Mouse (Mus musculus): Measurements from ENCODE around the gene Piwil1.

Gene Piwil1

DNA sequence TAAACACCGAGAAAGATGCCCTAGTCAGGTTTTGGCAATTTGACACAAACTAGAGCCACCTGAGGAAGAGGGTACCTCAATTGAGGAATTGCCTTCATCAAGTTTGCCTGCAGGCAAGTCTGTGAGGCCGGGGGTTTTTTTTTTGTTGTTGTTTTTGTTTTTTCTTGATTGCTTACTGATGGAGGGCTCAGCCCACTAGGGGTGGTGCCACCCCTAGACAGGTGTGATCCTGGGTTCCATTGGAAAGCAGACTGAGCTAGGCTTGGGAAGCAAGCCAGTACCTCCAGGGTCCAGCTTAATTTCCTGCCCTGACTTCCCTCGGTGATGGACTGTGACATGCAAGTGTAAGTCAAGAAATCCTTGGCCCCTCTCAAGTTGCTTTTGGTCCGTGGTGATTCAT lies at the start of gene Piwil1:
Gene Piwil1 (plus strand): TSS at position 301 of the 400 bp plus-strand sequence.
- no peak for DNase-seq (ENCODE audit: low spot score in 2 of 2)

DNA sequence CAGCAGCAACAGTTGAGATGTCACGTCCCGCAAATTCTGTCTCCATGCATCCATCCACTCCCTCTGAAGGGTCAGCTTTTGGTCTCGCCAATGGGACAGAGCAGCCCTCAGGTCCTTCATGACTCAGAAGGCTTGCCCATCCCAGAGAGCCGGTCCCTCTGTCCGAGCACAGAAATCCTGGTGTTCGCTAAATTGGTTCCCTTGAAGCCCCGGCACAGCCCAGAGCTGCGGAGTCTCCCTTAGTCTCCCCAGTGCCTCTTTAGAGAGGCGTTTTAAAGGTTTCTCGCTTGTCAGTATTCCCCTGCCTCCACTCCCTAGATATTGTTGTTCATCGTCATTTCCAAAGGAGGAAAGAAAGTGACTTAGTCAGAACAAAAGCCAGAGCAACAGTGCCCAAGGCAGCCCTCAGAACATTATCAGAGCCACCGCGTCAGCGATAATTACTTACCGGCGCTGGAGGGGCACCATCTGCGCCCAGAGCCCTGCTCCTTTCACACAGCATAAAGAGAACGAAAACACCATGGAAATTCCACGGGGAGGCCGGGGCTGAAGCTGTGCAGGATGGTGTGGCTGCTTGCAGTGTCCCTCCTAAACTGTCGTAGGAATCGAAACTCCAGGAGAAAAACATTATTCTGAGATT lies 45.7 kb upstream of the Piwil1 start:
- DNase-seq (ENCODE audit: low spot score in 2 of 2), result no peak

DNA sequence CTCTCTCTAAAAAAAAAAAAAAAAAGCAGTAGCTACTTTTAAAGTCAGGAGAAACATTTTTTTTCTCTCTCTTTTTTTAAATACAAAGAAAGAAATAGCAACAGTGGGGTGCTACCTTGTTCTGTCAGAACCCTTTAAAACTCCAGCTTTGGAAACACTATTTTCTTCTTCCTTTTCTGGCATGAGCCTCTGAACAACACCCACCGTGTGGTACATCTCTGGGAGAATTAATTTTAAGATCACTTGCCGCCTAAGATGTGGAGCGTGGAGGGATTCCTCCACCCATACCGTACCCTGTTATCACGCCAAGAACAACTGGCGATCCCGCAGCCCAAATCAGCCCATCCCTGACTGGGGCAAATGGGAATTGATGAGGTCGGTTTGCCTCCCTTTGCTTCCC lies 42.2 kb upstream of the Piwil1 start:
- DNase-seq (ENCODE audit: low spot score in 2 of 2), result no peak

DNA sequence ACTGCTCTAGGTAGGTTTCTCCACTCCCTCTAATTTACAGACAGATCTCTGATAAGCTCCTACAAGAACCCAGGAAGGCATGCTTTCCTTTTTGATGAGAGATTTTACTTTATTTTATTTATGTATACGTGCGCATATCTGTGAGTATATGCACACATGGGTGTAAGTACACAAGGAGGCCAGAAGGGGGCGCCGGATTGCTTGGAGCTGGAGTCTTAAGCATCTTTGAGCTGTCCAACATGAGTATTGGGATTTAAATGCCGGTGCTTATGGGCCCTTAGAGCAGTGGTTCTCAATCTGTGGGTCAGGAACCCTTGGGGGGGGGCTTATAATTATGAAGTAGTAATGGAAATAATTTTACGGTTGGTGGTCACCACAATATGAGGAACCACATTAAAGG lies 39.4 kb upstream of the Piwil1 start:
- DNase-seq (ENCODE audit: low spot score in 2 of 2), result no peak

DNA sequence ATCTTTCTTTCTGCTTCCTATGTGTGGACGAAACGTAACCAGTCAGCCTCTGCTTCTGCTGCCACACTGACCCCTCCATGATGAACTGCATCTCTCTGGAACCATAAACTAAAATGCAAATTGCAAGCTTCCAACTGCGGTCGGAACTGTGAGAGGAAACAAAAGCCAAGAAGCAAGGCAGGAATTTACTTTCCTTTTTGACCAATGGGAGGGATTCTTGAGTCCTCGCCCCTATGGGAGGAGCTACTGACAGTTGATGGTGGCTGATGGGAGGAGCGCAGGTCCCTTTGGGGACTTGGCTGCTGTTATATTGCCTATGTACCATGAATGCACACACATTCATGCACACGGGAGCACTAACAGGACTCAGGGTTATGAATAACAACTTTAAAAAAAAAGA lies 38.3 kb upstream of the Piwil1 start:
- DNase-seq (ENCODE audit: low spot score in 2 of 2), result no peak

DNA sequence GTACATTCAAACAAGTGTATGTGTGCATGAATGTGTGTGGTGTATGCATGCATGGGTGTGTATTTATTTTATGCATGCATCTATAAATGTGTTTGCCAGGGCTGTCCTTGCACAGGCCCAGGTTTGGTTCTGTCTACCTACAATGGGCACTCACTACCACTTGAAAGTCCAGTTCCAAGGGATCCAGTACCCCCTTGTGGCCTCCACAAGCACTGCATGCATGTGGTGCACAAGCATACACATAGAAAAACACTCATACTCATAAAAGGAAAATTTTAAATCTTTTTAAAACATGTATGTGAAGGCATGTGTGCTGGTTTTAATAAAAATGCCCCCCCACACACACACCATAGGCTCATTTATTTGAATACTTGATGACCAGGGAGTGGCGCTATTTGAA lies 37.3 kb upstream of the Piwil1 start:
- DNase-seq (ENCODE audit: low spot score in 2 of 2), result no peak

DNA sequence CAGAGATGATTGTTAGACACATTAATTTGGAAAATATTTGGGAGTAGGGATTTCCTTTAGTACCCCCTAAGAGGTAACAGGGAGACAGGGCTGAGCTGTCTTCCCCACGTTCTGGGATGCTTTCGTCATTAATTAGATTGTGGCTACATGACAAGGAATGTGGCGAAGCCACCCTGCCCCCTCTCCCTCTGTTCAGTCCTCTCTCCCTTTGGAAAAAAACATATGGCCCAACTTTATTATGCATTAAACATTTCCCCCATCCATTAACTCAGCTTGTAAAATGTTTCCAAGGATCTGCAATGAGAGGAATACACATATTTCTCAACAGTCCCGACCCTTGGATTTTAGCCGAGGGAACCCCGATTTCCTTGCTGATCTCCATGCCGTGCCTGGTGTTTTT lies 35.0 kb upstream of the Piwil1 start:
- no peak for DNase-seq (ENCODE audit: low spot score in 2 of 2)

DNA sequence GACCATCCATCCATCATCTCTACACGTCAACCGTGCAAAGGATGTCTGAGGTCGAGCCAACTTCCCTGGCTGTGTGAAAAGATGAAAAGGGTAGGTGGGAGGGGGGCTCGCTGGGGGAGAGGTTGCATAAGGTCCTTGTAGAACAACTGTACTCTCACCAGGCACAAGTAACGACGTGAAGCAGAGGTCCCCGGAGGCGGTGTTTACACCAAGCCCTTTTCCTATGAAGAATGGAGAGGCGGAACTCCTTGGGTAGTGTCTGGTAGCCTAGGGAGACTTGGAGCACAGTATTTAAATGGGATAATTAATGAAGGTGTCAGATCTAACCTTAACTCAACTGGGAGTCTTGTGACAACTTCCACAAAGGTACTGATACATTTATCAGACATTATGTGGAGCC lies 28.2 kb upstream of the Piwil1 start:
- no peak for DNase-seq (ENCODE audit: low spot score in 2 of 2)

DNA sequence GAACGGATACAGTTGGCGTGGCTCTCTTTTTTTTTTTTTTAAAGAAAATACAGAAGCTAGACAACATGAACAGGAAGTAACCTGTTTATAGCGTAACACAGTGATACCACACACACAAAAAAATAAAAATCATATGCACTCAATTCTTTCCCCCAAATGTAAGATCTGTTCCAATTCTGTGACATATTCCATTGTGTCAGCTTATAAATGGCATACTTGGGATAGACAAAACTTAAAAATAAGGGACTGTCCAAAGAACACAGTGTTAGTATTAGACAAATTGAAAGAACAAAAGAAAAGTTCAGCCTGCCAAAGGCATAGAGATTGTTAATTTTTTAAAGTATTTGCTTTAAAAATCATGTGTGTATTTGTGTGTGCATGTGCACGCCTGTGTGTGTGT lies 25.0 kb upstream of the Piwil1 start:
- no peak for DNase-seq (ENCODE audit: low spot score in 2 of 2)

DNA sequence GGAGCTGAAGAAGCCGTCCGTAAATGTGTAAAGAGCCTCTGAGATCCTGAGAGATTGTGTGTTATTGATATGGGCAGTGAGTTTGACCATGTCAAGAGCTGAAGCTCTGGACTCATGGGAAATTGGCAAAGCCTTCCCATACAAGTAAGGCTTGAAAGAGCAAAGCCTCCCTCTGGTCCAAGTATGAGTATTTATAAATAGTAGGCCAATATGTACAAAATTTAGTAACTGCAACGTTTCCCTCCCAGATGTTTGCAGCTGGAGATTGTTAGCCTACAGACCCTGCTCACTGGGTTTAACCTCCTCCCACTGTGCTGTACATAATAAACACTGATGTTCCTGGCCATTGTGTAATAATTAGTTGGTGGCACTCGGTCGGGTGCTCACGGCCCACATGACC lies 24.5 kb upstream of the Piwil1 start:
- DNase-seq (ENCODE audit: low spot score in 2 of 2), result no peak

DNA sequence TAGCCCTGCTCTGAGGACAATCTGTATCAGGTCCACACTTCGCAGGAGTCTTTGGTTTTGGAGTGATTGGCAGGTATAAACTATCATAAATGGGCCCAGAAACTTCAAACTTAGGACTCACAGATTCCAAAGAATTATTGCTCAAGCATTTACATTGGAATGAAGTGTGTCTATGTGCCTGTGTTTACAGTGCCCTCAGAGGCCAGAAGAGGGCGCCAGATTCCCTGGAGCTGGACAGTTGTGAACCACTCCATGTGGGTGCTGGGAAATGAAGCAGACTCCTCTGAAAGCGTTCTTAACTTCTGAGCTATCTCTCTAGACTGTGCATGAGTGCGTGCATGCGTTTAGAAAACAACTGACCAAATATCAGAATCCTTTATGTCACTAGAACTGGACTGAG lies 20.9 kb upstream of the Piwil1 start:
- DNase-seq (ENCODE audit: low spot score in 2 of 2), result no peak

DNA sequence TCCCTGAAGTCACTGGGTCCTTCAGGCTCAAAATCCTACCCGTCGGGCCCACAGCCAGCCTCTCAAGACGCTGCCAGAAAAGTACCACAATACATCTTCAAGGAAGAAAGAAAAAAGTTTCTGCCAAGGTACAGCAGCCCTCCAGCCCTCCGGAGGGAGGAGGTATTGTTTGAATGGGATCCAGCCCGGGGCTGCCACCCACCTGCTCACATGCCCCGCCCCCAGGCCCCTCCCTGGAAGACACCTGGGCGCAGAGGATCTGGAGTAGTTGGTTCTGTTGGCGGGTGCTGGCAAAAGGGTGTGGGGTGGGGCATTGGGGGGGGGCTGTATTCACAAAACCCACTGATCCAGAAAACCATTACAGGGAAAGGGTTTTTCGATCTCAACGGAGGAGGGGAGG lies 18.1 kb upstream of the Piwil1 start:
- DNase-seq (ENCODE audit: low spot score in 2 of 2), result no peak

DNA sequence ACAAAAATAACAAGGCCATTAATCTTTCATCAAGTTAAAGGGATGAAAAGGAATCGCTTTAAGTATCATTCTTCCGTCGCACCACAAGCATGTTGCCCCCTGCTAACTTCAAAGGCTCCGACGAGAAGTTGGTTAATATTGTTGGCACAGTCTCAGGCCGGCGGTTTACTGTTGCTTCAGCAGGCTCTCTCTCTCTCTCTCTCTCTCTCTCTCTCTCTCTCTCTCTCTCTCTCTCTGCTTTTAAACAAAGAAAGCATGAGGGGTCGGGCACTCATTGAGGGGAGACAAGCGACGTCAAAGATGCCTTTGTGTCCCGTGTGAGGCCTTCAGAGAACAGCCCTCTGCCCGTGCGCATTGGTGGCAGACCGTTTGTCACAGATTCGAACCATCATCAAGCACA lies 17.7 kb upstream of the Piwil1 start:
- no peak for DNase-seq (ENCODE audit: low spot score in 2 of 2)

DNA sequence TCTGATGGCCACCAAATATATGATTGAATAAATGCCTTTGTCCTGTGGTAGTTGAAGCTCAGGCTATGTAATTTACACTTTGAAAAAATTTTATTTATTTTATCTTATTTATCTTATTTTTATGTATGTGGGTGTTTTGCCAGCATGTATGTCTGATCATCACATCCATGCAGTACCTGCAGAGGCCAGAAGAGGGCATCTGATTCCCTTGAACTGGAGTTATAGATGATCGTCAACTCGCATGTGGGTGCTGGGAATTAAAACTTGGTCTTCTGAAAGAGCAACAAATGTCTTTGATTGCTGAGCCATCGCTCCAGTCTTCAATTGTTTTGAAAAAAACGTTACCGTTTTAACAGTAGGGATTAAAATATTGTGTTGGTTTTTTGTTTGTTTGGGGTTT lies 15.2 kb upstream of the Piwil1 start:
- DNase-seq (ENCODE audit: low spot score in 2 of 2), result no peak

DNA sequence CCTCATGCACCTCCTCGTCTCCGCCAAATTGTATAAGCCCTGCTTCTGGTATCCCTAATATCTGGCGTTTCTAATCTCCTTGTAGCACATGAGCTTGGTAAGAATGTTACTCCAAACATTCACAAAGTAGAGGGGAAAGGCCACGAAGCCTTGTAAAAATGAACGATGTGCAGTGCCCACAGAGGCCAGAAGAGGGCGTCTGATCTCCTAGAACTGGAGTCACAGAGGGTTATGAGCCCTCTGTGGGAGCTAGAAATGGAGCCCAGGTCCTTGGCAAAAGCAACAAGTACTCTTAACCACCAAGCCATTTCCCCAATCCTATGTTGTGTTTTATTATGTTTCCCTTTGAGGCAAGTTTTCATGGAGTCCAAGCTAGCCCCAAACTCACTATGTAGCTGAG lies 8.2 kb upstream of the Piwil1 start:
- DNase-seq (ENCODE audit: low spot score in 2 of 2), result no peak

DNA sequence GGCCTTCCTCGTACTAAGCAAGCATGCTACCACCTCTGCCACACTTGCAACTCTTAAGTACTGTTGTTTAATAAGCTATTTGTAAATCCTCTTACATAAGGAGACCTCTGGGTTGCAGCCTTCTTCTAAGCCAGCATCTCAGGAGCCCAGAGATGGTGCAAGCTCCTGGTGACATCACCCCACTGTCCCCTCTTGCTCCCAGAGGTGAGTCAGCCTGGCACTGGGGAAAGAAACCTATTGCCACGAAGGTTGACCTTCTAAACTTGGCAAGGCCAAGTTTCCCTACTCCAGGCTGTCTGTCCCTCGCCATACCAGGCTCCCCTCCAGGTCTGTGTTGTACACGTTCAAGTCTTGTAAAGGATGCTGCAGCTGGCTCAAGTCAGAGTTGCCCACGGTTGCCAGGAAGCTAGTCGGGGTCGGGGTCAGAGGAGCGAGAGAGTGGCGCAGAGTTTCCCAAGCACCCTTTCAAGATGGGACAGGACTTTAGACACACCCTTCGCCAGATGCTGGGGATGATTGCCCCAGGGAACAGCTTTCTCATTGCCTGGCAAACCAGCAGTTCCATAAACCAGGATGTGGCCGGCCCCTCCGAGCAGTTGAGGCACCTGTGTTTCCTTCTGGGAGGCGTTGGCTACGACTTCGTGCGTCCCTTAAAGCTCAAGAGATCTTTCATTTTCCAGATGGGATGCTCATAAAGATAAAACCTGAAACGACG lies 7.6 kb upstream of the Piwil1 start:
- no peak for DNase-seq (ENCODE audit: low spot score in 2 of 2)

DNA sequence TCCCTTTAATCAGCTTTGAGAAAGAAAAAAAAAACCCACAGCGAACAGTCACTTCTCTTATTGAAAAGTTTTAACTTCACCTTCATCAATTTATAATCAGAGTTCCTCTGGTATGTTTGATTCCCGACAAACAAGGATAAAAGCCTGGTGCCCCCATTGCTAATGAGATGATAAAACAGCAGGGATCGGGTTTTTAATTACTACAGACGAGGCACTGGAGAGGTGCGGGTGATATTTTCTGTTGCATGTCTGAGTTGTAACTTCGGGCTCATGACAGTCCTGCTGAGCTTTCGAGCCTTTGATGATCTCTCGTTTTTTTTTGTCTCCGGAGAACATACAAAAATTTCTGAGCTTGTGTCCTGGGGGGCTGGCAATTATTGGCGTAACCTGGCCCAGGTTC lies 5.5 kb upstream of the Piwil1 start:
- DNase-seq (ENCODE audit: low spot score in 2 of 2), result no peak

DNA sequence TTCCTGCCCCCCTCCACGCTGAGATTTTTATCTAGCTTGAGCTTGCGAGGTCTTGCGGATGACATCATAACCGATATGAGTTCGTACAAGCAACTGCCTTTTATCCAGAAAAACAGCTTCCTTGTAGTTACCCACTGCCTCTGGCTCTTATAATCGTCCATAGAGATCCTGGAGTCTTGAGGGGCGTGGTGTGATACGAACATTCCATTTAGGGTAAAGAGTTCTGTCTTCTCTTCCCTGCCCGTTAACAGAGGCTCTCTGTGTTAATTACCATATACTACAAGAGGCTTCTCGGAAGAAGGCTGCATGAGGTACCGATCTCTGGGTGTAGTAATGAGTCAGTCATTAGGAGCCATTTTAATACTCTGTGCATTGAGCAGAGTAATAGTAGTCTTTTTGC lies 1.6 kb upstream of the Piwil1 start:
- DNase-seq (ENCODE audit: low spot score in 2 of 2), result no peak

DNA sequence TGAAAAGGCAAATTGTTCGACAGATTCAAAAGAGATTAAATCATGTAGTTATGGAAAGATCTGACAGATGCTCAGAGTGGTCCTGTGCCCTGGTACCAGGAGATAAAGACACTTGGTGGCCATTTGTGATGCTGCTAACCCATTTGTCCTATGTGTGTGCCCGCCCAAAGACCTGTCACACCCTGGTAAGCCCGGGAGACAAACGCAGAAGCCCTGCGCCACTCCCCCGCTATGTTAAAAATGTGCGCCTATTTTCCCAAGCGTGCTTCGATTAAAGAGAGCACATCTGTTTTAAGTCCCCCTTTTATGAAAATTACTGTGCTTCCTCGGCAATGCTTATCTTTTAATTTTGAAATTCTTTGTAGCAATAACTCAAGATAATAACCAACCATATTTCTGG lies 1.4 kb downstream of the Piwil1 start:
- no peak for DNase-seq (ENCODE audit: low spot score in 2 of 2)

DNA sequence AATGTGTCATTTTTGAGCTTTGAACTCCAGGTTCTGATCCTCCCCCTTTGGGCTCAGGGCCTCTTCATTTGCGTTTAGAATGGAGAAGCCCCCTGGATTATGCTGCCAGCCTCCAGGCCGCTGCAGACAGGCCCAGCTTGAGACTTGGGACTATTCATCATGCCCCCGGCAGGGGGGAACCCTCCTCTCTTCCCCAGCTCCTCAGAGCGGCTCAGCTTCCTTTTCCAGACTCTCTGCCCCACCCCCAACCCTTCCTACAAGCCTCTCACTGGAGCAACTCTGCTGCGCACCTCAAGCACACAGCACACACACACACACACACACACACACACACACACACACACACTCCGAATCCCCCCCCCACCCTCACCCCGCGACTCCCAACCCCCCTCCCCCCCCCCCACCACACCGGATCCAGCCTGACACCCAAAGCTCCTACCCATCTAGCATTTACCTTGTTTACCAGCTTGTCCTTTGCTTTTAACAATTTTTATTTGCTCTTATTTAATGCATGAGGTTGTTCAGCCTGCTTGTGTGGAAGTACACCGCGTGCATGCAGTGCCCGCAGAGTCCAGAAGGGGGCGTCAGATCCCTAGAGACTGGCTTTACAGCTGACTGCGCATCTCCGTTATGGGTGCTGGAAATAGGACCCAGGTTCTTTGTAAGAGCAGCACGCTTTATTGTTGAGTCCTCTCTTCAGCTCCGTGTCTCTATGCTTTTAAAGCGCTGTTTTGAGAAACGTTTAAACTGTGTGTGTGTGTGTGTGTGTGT lies 2.0 kb downstream of the Piwil1 start:
- DNase-seq (ENCODE audit: low spot score in 2 of 2), result no peak

DNA sequence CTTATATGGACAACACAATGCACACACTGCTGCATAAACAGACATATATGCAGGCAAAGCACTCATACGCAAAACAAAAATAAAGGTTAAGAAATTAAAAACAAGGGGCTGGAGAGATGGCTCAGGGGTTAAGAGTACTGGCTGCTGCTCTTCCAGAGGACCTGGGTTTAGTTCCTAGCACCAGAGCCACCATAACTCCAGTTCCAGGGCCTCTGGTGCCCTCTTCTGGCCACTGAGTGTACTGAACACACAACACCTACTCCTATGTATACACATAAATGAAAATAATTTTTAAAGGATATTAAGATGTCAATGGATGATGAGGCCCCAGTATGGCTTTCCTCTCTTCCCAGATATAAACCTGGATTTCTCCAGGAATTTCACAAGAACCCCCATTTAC lies 4.1 kb downstream of the Piwil1 start:
- no peak for DNase-seq (ENCODE audit: low spot score in 2 of 2)

DNA sequence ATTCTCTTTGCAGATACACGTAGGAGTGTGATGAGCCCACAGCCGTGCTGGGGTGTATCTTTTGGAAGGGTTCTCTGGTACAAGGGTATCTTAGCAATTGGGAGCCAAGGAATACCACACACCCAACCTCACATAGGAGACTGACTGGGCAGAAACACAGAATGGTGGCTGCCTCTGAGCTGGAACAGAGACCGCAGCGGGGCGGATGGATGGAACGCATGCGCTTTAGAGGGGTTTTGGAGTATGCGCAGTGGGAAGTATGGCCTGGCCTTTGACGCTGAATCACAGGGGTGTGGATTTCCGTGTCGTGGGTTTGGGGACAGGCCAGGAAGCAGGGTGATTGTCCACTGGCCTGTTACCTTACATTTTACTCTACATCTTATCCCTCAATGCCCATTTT lies 4.9 kb downstream of the Piwil1 start:
- DNase-seq (ENCODE audit: low spot score in 2 of 2), result no peak

DNA sequence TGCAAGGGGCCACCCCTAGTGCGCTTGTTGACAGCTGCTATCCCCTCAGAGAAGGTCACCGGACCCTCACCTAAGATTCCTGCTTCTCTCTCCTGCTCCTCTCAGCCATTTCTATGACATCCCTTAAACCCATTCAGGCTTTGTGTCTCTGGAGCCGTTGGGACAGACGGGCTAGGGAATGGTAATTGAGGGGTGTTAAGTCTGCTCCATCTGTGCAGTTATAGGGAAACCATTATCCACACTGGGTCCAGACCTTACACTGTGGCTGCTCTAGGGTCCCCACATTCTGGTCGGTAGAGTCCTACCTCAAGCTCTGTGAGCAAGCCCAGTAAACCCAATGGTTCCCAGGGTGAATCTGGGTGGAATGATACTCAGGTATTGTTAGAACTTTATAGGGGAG lies 6.6 kb downstream of the Piwil1 start:
- DNase-seq (ENCODE audit: low spot score in 2 of 2), result no peak

Data from spleen, postnatal 36 days (tissue).